Mouse (Mus musculus) frontal cortex, adult 2 months (tissue): ENCODE measurements around the gene Slc51a. TPM values are rescaled to one million over a fixed set of nuclear protein-coding genes. Genes with fewer than 3 reads are reported as not detected.
A peak's percentile ranks its signal among the peaks of the same experiment; 100 is the strongest.
"Not testable (repeated sequence)": the region's sequence is repeated elsewhere in the genome, so short reads cannot be mapped to it uniquely, and the experiment has no call there.

Experiments used
- DNase-seq, 2 experiments: peaks; one replicate each; pipeline ENCODE4 v3.0.0; 2022; ENCODE audit warnings: low spot score in 1 of 2; ENCODE audit errors: extremely low spot score in 1 of 2
- polyA plus RNA-seq: library from polyadenylated mRNA; depleted of rRNA; stranded (reverse); fragments of >200 nt; gene quantifications from 2 replicates; pipeline ENCODE4 v1.2.3, GENCODE M21; 2012

The Slc51a gene
- polyA plus RNA-seq, 1 experiment: not detected

- no peak for DNase-seq
Measured at GRCm38 (mm10) chr16:32510399-32511337, 23.0 kb upstream of the Slc51a start.

- no peak for DNase-seq
Measured at GRCm38 (mm10) chr16:32509066-32509942, 21.6 kb upstream of the Slc51a start.

GRCm38 (mm10) chr16:32508506-32509065, 20.9 kb upstream of the Slc51a start:
- DNase-seq: no peak

- DNase-seq: no peak
Measured at GRCm38 (mm10) chr16:32508035-32508434, 20.4 kb upstream of the Slc51a start.

GRCm38 (mm10) chr16:32507407-32507806, 19.7 kb upstream of the Slc51a start:
- peak in 1 of 2 experiments; percentile 85 for DNase-seq

- DNase-seq: no peak
Measured at GRCm38 (mm10) chr16:32506868-32507267, 19.2 kb upstream of the Slc51a start.

- no peak for DNase-seq
Measured at GRCm38 (mm10) chr16:32506298-32506697, 18.6 kb upstream of the Slc51a start.

GRCm38 (mm10) chr16:32503633-32504032, 16.0 kb upstream of the Slc51a start:
- DNase-seq: no peak

- DNase-seq: no peak
Measured at GRCm38 (mm10) chr16:32502621-32503335, 15.1 kb upstream of the Slc51a start.

GRCm38 (mm10) chr16:32501459-32501858, 13.8 kb upstream of the Slc51a start:
- DNase-seq: no peak

- peak; percentile 44 to 93 for DNase-seq
Measured at GRCm38 (mm10) chr16:32499430-32500037, 11.9 kb upstream of the Slc51a start.

GRCm38 (mm10) chr16:32498996-32499395, 11.3 kb upstream of the Slc51a start:
- DNase-seq: no peak

- DNase-seq: no peak
Measured at GRCm38 (mm10) chr16:32495965-32496364, 8.3 kb upstream of the Slc51a start, which contains the start of gene Zdhhc19. Gene Zdhhc19 (plus strand): TSS chr16:32496265.

GRCm38 (mm10) chr16:32494371-32494770, 6.7 kb upstream of the Slc51a start:
- not testable (repeated sequence) for DNase-seq

GRCm38 (mm10) chr16:32488939-32489338, 1.3 kb upstream of the Slc51a start:
- no peak for DNase-seq

GRCm38 (mm10) chr16:32486046-32486445, 1.6 kb downstream of the Slc51a start:
- DNase-seq: no peak

- DNase-seq: no peak
Measured at GRCm38 (mm10) chr16:32485209-32485608, 2.5 kb downstream of the Slc51a start.

GRCm38 (mm10) chr16:32484431-32484871, 3.2 kb downstream of the Slc51a start:
- DNase-seq: no peak

GRCm38 (mm10) chr16:32479415-32479814, 8.3 kb downstream of the Slc51a start:
- DNase-seq: no peak

GRCm38 (mm10) chr16:32477315-32477714, 10.4 kb downstream of the Slc51a start:
- no peak for DNase-seq
